Mouse (Mus musculus) cerebral cortex, adult 2 months (tissue): ENCODE results near the gene Gm17026.

Experiments used
- WGBS: fragments of 180-500 bp; shearing (Covaris S2); methylation state at CpG from one replicate; pipeline ENCODE4 v1.1.7; 2018; 5-methylcytosine and 5-hydroxymethylcytosine counted together

Gene Gm17026

GRCm38 (mm10) chr14:42259948-42260347 lies at the start of gene Gm17026:
Gm17026 (minus strand) TSS chr14:42260048.
- 58% methylated on average over 1 of the region's 3 CpGs for WGBS

- WGBS, result 67% methylated on average over 1 of the region's 3 CpGs
Measured at GRCm38 (mm10) chr14:42297258-42297657, 37.4 kb upstream of the Gm17026 start, which contains the start of gene Gm9611. Gm9611 (minus strand) TSS chr14:42297358.

DNA sequence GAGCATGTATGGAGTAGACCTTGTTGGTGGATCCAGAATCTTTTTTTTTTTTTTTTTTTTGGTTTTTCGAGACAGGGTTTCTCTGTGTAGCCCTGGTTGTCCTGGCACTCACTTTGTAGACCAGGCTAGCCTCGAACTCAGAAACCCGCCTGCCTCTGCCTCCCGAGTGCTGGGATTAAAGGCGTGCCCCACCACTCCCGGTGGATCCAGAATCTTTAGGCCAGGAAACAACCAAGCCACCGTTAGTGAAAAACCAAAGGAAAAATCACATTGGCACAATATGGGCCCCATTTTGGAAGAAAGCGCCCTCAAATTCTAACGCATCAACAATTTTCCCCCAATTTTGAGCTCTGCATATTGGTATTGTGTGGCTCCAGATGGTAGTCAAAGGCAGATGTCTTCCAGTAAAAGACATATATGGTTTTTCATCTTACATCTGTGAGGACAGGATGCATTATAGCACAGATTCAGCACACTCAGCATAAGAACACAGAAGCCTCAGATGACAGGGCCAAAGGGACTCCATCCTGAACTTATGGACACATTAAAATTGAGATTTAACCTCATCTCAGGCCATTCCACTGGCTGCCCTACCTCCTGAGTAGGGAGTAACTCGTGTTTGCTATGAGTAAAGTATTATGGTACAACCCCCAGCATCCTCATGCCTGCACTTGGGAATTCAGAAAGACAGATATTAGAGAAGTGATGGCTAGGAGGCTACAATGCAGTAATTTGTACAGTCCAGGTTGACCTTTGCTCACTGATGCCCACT lies 42.9 kb downstream of the Gm17026 start:
- WGBS, result 77% methylated on average over 9 of the region's 10 CpGs
